Mouse (Mus musculus) lung, embryonic 14.5 days (tissue): ENCODE data around the gene Rarres2. TPM values are rescaled to one million over a fixed set of nuclear protein-coding genes. Genes with fewer than 3 reads are reported as not detected.

ENCODE experiments used
- ATAC-seq: fragments of 200-750 bp; cut with Nextera tagmentation; 2 replicates; pipeline ENCODE4 v1.8.0; 2017; ENCODE audit warnings: mild to moderate bottlenecking, moderate TSS enrichment, moderate library complexity; ENCODE audit not compliant: insufficient read depth
- DNase-seq: peaks from one replicate; pipeline ENCODE4 v3.0.0-alpha.2; 2015
- H3K27ac ChIP-seq: fragments of 300-500 bp; sonication (generic); 2 replicates; pipeline ENCODE4 v1.5.1; 2014; ENCODE audit warnings: low read depth, mild to moderate bottlenecking, moderate library complexity
- H3K27me3 ChIP-seq: fragments of 300-500 bp; sonication (generic); 2 replicates; pipeline ENCODE4 v1.6.1; 2014; ENCODE audit warnings: low read length, control low read depth; ENCODE audit not compliant: insufficient read depth
- H3K36me3 ChIP-seq: fragments of 300-500 bp; sonication (generic); 2 replicates; pipeline ENCODE4 v1.6.1; 2014; ENCODE audit warnings: control low read depth; ENCODE audit not compliant: insufficient read depth
- H3K4me1 ChIP-seq: fragments of 300-500 bp; sonication (generic); 2 replicates; pipeline ENCODE4 v1.6.1; 2014; ENCODE audit warnings: antibody characterized with exemption, control low read depth; ENCODE audit not compliant: insufficient read depth
- H3K4me2 ChIP-seq: fragments of 300-500 bp; sonication (generic); 2 replicates; pipeline ENCODE4 v1.6.1; 2014; ENCODE audit warnings: mild to moderate bottlenecking
- H3K4me3 ChIP-seq: fragments of 300-500 bp; sonication (generic); 2 replicates; pipeline ENCODE4 v1.5.1; 2014; ENCODE audit warnings: low read depth, low read length
- H3K9ac ChIP-seq: fragments of 300-500 bp; sonication (generic); 2 replicates; pipeline ENCODE4 v1.6.1; 2014
- H3K9me3 ChIP-seq: fragments of 300-500 bp; sonication (generic); 2 replicates; pipeline ENCODE4 v1.6.1; 2016; ENCODE audit warnings: low read depth, low read length, control low read depth
- CTCF ChIP-seq: IDR thresholded peaks from 2 replicates; pipeline ENCODE4 v1.5.1; 2016; ENCODE audit warnings: antibody characterized with exemption, low read depth
- WGBS: fragments of 180-500 bp; shearing (Covaris S2); extraction: QIAGEN DNeasy Blood & Tissue Kit; methylation state at CpG from one replicate; pipeline ENCODE4 v1.1.7; 2014; 5-methylcytosine and 5-hydroxymethylcytosine counted together
- polyA plus RNA-seq: library from polyadenylated mRNA; unstranded; fragments of >200 nt; fragmentation: Nextera tagmentation; extraction: Ambion mirVana; gene quantifications from 2 replicates; pipeline ENCODE4 v1.2.1, GENCODE M21; 2014

The Rarres2 gene
- polyA plus RNA-seq, 1 experiment from 2014 or later = 43.1 TPM

GRCm38 (mm10) chr6:48568036-48568984 lies 4.3 kb downstream of the Rarres2 start:
- H3K36me3 ChIP-seq = no peaks in the 10 kb centered on the region; the same call in 1 of the 2 replicates
- ATAC-seq (peak; percentile 28), DNase-seq (peak; percentile 62)
- no peak for TF ChIP-seq CTCF
- H3K4me2 ChIP-seq = peak overlapping the region; percentile 33; the same call in 1 of the 2 replicates
- WGBS = 60% methylated on average over 21 of the region's 21 CpGs
- no peak overlapping the region for H3K9ac ChIP-seq
- H3K9me3 ChIP-seq = no peaks in the 10 kb centered on the region
- no peak overlapping the region for H3K27ac ChIP-seq
- no peak overlapping the region for H3K4me3 ChIP-seq
- no peaks in the 10 kb centered on the region for H3K27me3 ChIP-seq
- H3K4me1 ChIP-seq = peaks cover 18% of the 10 kb centered on the region; the same call in 1 of the 2 replicates

GRCm38 (mm10) chr6:48566312-48566711 lies 6.3 kb downstream of the Rarres2 start:
- WGBS = 26% methylated on average over 5 of the region's 5 CpGs
- Histone ChIP-seq H3K36me3 (no peaks in the 10 kb centered on the region; the same call in 1 of the 2 replicates), H3K4me1 (peaks cover 7% of the 10 kb centered on the region; the same call in 1 of the 2 replicates), H3K4me3 (no peak overlapping the region), H3K27ac (no peak overlapping the region; the same call in 1 of the 2 replicates), H3K9ac (no peak overlapping the region), H3K27me3 (no peaks in the 10 kb centered on the region), H3K4me2 (no peak overlapping the region), H3K9me3 (no peaks in the 10 kb centered on the region)
- no peak for TF ChIP-seq CTCF
- DNase-seq (peak; percentile 75), ATAC-seq (peak; percentile 74)

- no peak overlapping the region for H3K4me2 ChIP-seq
- peaks cover 7% of the 10 kb centered on the region; the same call in 1 of the 2 replicates for H3K4me1 ChIP-seq
- no peak overlapping the region for H3K4me3 ChIP-seq
- no peaks in the 10 kb centered on the region for H3K9me3 ChIP-seq
- no peak overlapping the region for H3K9ac ChIP-seq
- H3K27ac ChIP-seq = no peak overlapping the region
- H3K36me3 ChIP-seq = no peaks in the 10 kb centered on the region; the same call in 1 of the 2 replicates
- no peaks in the 10 kb centered on the region for H3K27me3 ChIP-seq
- no peak for TF ChIP-seq CTCF
- ATAC-seq (no peak), DNase-seq (no peak)
- 82% methylated on average over 4 of the region's 4 CpGs for whole genome bisulfite sequencing
Measured at GRCm38 (mm10) chr6:48565693-48566310, 6.8 kb downstream of the Rarres2 start.

- ATAC-seq (no peak), DNase-seq (no peak)
- H3K9me3 ChIP-seq = no peaks in the 10 kb centered on the region
- no peak overlapping the region for H3K4me2 ChIP-seq
- no peak overlapping the region for H3K4me3 ChIP-seq
- no peak for TF ChIP-seq CTCF
- peak overlapping the region; percentile 24; the same call in 1 of the 2 replicates for H3K27ac ChIP-seq
- no peaks in the 10 kb centered on the region for H3K27me3 ChIP-seq
- 79% methylated on average over 3 of the region's 3 CpGs for WGBS
- H3K36me3 ChIP-seq = no peaks in the 10 kb centered on the region
- no peaks in the 10 kb centered on the region; the same call in 1 of the 2 replicates for H3K4me1 ChIP-seq
- no peak overlapping the region for H3K9ac ChIP-seq
Measured at GRCm38 (mm10) chr6:48555956-48556355, 16.6 kb downstream of the Rarres2 start.

- H3K4me2 ChIP-seq = peak overlapping the region; percentile 79
- peak overlapping the region; percentile 49 for H3K4me3 ChIP-seq
- no peaks in the 10 kb centered on the region; the same call in 1 of the 2 replicates for H3K4me1 ChIP-seq
- peak overlapping the region; percentile 98 for H3K27ac ChIP-seq
- 23% methylated on average over 14 of the region's 14 CpGs for WGBS
- peak overlapping the region; percentile 71 for H3K9ac ChIP-seq
- no peaks in the 10 kb centered on the region for H3K27me3 ChIP-seq
- H3K36me3 ChIP-seq = no peaks in the 10 kb centered on the region
- ATAC-seq (peak; percentile 89), DNase-seq (peak; percentile 89)
- H3K9me3 ChIP-seq = no peaks in the 10 kb centered on the region
- no peak for TF ChIP-seq CTCF
Measured at GRCm38 (mm10) chr6:48555104-48555890, 17.3 kb downstream of the Rarres2 start.

DNA sequence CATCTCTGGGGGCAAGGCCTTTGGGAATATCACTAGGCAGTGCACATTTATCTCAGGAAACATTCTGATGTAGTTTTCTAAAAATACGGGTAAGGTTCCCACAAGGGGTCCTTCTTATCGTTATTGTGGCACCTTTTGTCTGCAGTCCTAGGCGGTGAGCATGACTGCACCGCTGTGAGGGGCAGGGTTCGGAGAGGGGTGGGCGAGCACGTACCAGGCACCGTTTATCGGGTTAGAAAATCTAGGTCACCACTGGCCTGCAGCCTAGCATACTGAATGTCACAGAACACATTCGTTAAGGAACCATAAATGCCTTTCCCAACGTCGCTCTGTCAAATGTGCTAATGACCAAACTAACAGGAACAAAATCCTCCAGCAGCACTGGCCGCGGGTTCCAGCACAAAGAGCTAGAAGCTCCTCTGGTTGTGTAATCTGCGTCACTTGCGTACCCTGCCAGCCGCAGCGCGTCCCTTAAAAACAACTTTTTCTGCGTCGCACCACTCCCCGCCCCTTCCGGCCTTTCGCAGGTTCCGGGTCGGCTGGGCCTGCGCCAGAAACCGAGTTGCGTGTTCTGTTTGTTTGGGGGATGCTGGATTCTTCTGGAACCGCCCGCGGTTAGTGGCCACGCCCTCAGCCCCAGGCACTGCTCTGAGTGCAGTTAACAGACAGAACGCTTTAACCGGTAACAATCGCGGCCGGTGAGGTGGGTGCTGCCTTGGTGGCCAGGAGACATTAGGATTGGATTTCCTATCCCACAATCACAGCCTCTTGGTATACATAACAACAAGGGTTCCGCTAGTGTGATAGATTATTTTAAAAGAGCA lies 18.1 kb downstream of the Rarres2 start, which contains the start of gene Lrrc61:
Gene Lrrc61, plus strand, starts transcription at position 517 of the 824 bp plus-strand sequence.
- peak within 1 kb of the TSS; percentile 71 for H3K9ac ChIP-seq
- H3K36me3 ChIP-seq = no peaks in the 10 kb centered on the region
- H3K27me3 ChIP-seq = no peaks in the 10 kb centered on the region
- H3K27ac ChIP-seq = peak within 1 kb of the TSS; percentile 98
- no peak for TF ChIP-seq CTCF
- DNase-seq = peak; percentile 99
- H3K4me2 ChIP-seq = peak within 1 kb of the TSS; percentile 79
- peak within 1 kb of the TSS; percentile 49 for H3K4me3 ChIP-seq
- under 1% methylated on average over 39 of the region's 39 CpGs for WGBS
- H3K4me1 ChIP-seq = no peaks in the 10 kb centered on the region; the same call in 1 of the 2 replicates
- ATAC-seq = peak; percentile 91
- no peaks in the 10 kb centered on the region for H3K9me3 ChIP-seq
